Mouse (Mus musculus): ENCODE data around the gene Rab5a.
"Not testable (repeated sequence)": the region's sequence is repeated elsewhere in the genome, so short reads cannot be mapped to it uniquely, and the experiment has no call there.

Gene Rab5a

GRCm38 (mm10) chr17:53478858-53479603 is at the start of gene Rab5a:
TSS of gene Rab5a (plus strand) at chr17:53479234.
- DNase-seq (ENCODE audit: low spot score in 2 of 2), result peak; percentile 99

- no peak for DNase-seq (ENCODE audit: low spot score in 2 of 2)
Observed at GRCm38 (mm10) chr17:53456152-53456551, 22.9 kb upstream of the Rab5a start.

GRCm38 (mm10) chr17:53456742-53457141 is 22.3 kb upstream of the Rab5a start:
- DNase-seq (ENCODE audit: low spot score in 2 of 2), result no peak

- DNase-seq (ENCODE audit: low spot score in 2 of 2), result peak in 1 of 2 experiments; percentile 58
Observed at GRCm38 (mm10) chr17:53462603-53463495, 16.2 kb upstream of the Rab5a start, which contains the start of gene Efhb. TSS of gene Efhb (minus strand) at chr17:53463321.

GRCm38 (mm10) chr17:53463496-53463840 is 15.6 kb upstream of the Rab5a start:
- no peak for DNase-seq (ENCODE audit: low spot score in 2 of 2)

- no peak for DNase-seq (ENCODE audit: low spot score in 2 of 2)
Observed at GRCm38 (mm10) chr17:53465569-53465968, 13.5 kb upstream of the Rab5a start.

- no peak for DNase-seq (ENCODE audit: low spot score in 2 of 2)
Observed at GRCm38 (mm10) chr17:53468697-53469096, 10.3 kb upstream of the Rab5a start.

- DNase-seq (ENCODE audit: low spot score in 2 of 2), result no peak
Observed at GRCm38 (mm10) chr17:53478066-53478857, 772 bp upstream of the Rab5a start.

- DNase-seq (ENCODE audit: low spot score in 2 of 2), result peak; percentile 23 to 54
Observed at GRCm38 (mm10) chr17:53479604-53480041, 589 bp downstream of the Rab5a start.

GRCm38 (mm10) chr17:53480433-53480832 is 1.4 kb downstream of the Rab5a start:
- no peak for DNase-seq (ENCODE audit: low spot score in 2 of 2)

GRCm38 (mm10) chr17:53488291-53489006 is 9.4 kb downstream of the Rab5a start:
- DNase-seq (ENCODE audit: low spot score in 2 of 2), result no peak

GRCm38 (mm10) chr17:53489007-53489378 is 10.0 kb downstream of the Rab5a start:
- no peak for DNase-seq (ENCODE audit: low spot score in 2 of 2)

- no peak for DNase-seq (ENCODE audit: low spot score in 2 of 2)
Observed at GRCm38 (mm10) chr17:53502966-53503365, 23.9 kb downstream of the Rab5a start.

- DNase-seq (ENCODE audit: low spot score in 2 of 2), result no peak
Observed at GRCm38 (mm10) chr17:53512311-53512951, 33.4 kb downstream of the Rab5a start.

- DNase-seq (ENCODE audit: low spot score in 2 of 2), result no peak
Observed at GRCm38 (mm10) chr17:53519364-53519763, 40.3 kb downstream of the Rab5a start.

- no peak for DNase-seq (ENCODE audit: low spot score in 2 of 2)
Observed at GRCm38 (mm10) chr17:53520509-53520908, 41.5 kb downstream of the Rab5a start.

- DNase-seq (ENCODE audit: low spot score in 2 of 2), result no peak
Observed at GRCm38 (mm10) chr17:53528034-53528433, 49.0 kb downstream of the Rab5a start.

GRCm38 (mm10) chr17:53531160-53531559 is 52.1 kb downstream of the Rab5a start:
- no peak for DNase-seq (ENCODE audit: low spot score in 2 of 2)

GRCm38 (mm10) chr17:53532425-53532824 is 53.4 kb downstream of the Rab5a start:
- DNase-seq (ENCODE audit: low spot score in 2 of 2), result no peak

- not testable (repeated sequence) for DNase-seq (ENCODE audit: low spot score in 2 of 2)
Observed at GRCm38 (mm10) chr17:53539351-53539750, 60.3 kb downstream of the Rab5a start, which contains the start of gene Pp2d1. TSS of gene Pp2d1 (minus strand) at chr17:53539451.

- DNase-seq (ENCODE audit: low spot score in 2 of 2), result no peak
Observed at GRCm38 (mm10) chr17:53542536-53542935, 63.5 kb downstream of the Rab5a start.
